Mouse (Mus musculus) kidney, adult 9 months (tissue): ENCODE results near the gene Col13a1.

ENCODE experiments used
- DNase-seq: peaks from one replicate; pipeline ENCODE4 v3.0.0; 2022

Col13a1 gene

GRCm38 (mm10) chr10:61978866-61979340 lies at the start of gene Col13a1:
Col13a1 (minus strand) TSS chr10:61979108.
- no peak for DNase-seq

DNA sequence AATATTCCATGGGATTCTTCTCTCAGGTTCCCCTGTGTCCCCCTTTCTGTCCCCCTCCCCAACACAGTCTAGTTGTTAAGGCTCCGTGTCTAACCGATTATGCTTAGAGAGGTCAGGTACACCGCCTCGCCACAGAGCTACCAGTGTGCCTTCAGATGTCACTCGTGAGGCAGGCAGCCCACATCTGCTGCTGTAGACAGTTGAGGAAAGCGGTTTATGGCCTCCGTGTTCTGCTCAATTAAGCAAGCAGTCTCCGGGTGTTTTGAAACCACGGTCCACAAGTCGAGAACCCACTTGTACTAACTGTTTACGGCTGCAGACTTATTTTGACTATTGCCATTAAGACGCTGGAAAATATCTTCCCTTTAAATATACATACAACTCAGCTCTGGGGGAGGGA lies 48.8 kb upstream of the Col13a1 start:
- no peak for DNase-seq

GRCm38 (mm10) chr10:62023821-62024551 lies 45.1 kb upstream of the Col13a1 start:
- DNase-seq = peak; percentile 46

DNA sequence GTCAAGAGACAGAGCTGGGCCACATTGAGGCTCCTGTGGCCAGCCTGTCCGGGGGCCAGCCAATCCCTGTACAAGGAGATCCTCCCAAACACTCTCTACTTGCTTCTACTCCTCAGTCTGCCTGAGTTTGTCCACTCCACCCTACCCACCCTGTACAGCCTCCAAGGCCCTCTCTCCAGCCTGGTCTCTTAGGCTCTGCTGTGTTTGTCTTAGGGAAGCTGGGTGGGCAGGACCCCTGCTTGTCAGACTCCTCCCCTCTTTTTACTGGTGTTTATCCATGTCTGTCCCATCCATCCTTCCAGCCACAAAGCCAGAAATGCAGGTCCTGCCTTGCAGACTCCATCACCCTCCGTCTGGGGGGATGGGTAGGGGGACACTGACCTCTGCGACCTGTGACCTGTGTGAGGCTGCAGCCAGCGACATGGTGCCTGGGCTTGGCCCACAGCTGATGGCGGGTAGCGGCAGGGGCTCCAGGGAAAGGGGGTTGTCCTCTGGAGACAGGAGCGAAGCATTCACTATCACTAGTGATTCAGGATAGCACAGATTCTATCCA lies 41.2 kb upstream of the Col13a1 start:
- no peak for DNase-seq

GRCm38 (mm10) chr10:62019386-62020067 lies 40.6 kb upstream of the Col13a1 start:
- DNase-seq = no peak

DNA sequence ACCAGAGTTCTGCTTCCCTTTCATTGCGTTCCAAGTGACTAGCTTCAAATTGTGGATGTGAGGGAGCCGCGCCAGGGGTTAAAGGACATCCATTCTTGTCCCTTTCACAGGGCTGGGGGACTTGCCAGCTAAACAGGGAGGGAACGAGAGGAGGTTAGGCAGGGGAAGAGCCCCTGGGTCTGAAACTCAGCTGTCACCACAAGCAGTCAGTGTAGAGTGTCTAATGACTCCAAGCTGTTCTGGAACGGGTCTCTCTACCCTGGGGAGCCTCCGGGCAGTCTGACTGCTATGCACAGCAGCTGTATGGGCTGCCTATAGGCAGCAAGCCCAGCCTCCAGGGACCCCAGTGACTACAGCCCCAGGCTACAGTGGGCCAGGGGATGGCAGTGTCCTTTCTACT lies 38.0 kb upstream of the Col13a1 start:
- DNase-seq = no peak

- no peak for DNase-seq
Measured at GRCm38 (mm10) chr10:62013190-62013589, 34.3 kb upstream of the Col13a1 start.

- DNase-seq = no peak
Measured at GRCm38 (mm10) chr10:62012371-62012770, 33.5 kb upstream of the Col13a1 start.

DNA sequence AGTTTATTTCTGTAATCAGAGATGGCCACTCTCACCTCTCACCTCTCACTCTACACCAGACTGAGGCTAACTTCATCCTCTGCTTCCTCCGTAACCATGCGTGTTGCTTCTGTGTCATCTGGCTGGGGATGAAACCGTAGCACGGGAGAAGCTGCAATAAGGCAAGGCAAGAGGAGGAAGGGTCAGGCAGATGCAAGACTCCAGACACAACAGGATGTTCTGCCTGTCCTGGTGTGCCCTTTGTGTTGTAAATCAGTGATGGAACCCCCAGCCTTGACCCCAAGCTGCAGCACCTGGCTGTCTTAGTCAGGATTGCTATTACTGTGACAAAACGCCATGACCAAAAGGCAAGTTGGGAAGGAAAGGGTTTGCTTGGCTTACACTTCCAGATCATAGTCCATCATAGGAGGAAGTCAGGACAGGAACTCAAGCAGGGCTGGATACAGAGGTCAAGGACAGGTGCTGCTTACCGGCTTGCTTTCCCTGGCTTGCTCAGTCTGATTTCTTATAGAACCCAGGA lies 31.1 kb upstream of the Col13a1 start:
- DNase-seq = no peak

GRCm38 (mm10) chr10:62007958-62008357 lies 29.1 kb upstream of the Col13a1 start:
- DNase-seq = no peak

- no peak for DNase-seq
Measured at GRCm38 (mm10) chr10:62006371-62006770, 27.5 kb upstream of the Col13a1 start.

- DNase-seq = peak; percentile 18
Measured at GRCm38 (mm10) chr10:62000216-62000615, 21.3 kb upstream of the Col13a1 start.

DNA sequence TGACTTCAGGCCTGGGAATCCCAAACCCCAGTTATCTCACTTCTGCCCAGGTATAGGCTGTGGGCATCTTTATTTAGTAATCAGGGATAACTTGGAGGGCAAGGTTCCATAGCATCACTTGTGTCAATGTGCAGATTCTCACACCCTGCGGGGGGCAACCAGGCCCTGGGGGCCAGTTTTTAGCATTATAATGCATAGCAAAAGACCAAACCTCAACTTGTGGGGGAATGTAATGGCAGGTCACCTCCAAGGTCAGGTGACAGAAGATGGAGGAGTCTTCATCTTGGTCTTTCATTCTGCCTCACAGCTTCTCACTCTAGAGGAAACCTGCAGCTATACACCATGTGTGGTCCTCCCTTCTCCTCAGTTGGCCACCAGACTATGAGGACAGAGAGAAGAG lies 20.9 kb upstream of the Col13a1 start:
- no peak for DNase-seq

GRCm38 (mm10) chr10:61991481-61992424 lies 12.8 kb upstream of the Col13a1 start:
- DNase-seq = no peak

- peak; percentile 87 for DNase-seq
Measured at GRCm38 (mm10) chr10:61980424-61980823, 1.5 kb upstream of the Col13a1 start.

DNA sequence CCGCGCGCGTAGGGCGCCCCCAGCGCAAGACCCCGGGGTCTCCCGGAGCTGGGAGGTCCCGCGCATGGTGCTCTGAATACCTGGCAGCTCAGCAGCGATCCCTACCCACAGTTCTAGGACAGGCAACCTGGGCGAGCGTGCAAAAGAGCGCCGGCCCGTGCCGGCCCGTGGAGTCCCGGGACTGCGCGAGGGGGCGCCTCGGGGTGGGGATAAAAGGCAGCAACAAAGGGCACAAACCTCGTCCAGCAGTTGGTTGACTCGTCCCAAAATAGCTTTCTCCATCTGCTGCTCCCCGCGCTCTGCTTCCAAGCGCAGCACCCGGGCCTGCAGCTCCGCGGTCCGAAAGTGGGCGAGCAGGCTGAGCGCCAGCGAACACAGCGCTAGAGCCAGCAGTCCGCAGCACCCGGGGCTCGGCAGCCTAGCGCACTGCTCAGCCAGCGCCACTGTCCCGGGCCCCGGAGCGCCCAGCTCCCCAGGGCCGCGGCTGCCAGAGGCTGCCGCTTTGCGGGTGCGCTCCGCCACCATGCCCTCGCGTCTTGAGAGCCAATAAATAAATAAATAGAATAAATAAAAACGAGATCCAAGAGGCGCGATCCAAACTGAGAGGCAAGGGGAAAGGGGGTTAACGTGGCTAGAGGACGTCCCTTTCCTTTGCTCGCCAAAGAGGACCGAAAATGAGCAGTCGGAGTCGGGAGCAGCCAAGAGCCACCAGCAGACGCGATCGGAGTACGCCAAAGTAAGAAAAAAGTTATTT lies 619 bp downstream of the Col13a1 start:
- DNase-seq = no peak

- DNase-seq = no peak
Measured at GRCm38 (mm10) chr10:61977392-61978096, 1.4 kb downstream of the Col13a1 start.

DNA sequence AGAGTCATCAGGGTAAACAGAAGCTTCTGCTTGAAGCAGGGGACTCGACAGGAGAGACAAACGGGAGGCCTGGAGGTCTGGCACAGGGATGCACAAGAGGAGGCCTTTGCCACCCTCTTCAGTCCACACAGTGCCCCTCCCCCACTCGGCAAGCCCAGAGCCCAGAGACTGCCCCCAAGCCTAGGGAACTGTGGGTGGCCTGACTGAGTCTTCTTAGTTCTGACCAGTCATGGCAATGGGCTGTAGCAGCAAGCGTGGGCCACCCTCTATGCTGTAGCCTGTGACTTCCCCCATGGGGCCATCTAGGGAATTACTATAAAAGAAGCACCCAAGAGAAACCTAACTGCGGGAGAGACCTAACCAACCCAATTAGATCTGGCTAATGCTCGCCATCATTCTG lies 1.9 kb downstream of the Col13a1 start:
- DNase-seq = no peak

- DNase-seq = no peak
Measured at GRCm38 (mm10) chr10:61974581-61974980, 4.3 kb downstream of the Col13a1 start.

GRCm38 (mm10) chr10:61972041-61972440 lies 6.9 kb downstream of the Col13a1 start:
- DNase-seq = no peak

GRCm38 (mm10) chr10:61968003-61968553 lies 10.8 kb downstream of the Col13a1 start:
- no peak for DNase-seq
